22 mouse cellular contexts compared by ENCODE assay signal in the genomic region with DNA sequence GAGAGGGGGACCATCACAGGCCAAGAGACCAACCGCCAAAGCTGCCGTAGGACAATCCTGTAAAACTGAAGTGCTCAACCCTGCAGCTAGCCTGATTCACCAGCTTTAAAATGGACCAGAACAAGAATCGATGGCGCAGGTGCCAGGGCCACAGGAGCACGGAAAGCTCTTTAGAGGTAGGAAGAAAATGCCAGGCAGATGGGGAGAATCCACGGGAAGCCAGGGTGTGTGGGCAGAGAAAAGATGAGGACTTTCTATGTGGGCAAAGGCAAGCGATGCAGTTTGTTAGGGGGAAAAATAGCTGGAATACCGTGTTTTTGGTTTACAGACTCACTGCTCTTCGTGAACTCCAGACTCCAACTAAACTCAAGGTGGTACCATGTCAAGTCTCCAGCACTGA. TPM values are rescaled to one million over a fixed set of nuclear protein-coding genes. Genes with fewer than 3 reads are reported as not detected.
A peak's percentile ranks its signal among the peaks of the same experiment; 100 is the strongest.
DNase-seq lines count a peak whose midpoint lies in the region; TF ChIP-seq lines count a peak whose summit lies in the region.
"Had no signal": no experiment of that assay in that cellular context is flagged by ENCODE, and none has a peak within 500 bp of the region (broad histone marks: within the 10 kb centered on the region; RNA-seq: fewer than 3 reads in every experiment).

No protein-coding gene starts in this region.

- intact Hi-C loops in left cerebral cortex, postnatal 10 days (cut with DNase I) = no loop called here
- intact Hi-C loops in gastrocnemius, postnatal 14 days (cut with DNase I; ENCODE audit: low total_unique reads) = no loop called here

- no peak for TF ChIP-seq CTCF in layer of hippocampus, adult 2 months (conservative IDR thresholded peaks at IDR 0.05)

- 0 out of 2 replicates have a peak overlapping the region, but pooled peaks have one; percentile 14 for H3K27ac ChIP-seq in layer of hippocampus, adult 2 months
- H3K27ac ChIP-seq: embryonic facial prominence, embryonic 12.5 days; forebrain, embryonic 13.5 days; heart, embryonic 10.5 days; hindbrain, embryonic 12.5 days; limb, embryonic 15.5 days; liver, embryonic 15.5 days had no signal

- peak; percentile 21 to 29 for DNase-seq in cerebellum, postnatal 10 days
- no peak for DNase-seq in cerebellum, adult 9-10 months
- DNase-seq in left cerebral cortex, adult 18-20 months (ENCODE audit: low spot score in 2 of 2) = peak; percentile 16 to 47
- DNase-seq in left cerebral cortex, postnatal 10 days (ENCODE audit: extremely low spot score in 1 of 2, low spot score in 2 of 2) = no peak
- DNase-seq in layer of hippocampus, adult 2 months (ENCODE audit: low spot score in 2 of 2) = peak; percentile 32 to 34
- DNase-seq in right cerebral cortex, postnatal 14 days = peak; percentile 17
- DNase-seq in adrenal gland, postnatal 4 days (ENCODE audit: low spot score in 2 of 2) = no peak
- no peak for DNase-seq in gastrocnemius, postnatal 14 days
- DNase-seq: adrenal gland, postnatal 25 days; kidney, adult 8-10 months; kidney, postnatal 14 days; spleen, adult 18-20 months had no signal

- H3K4me3 ChIP-seq in layer of hippocampus, adult 2 months = no peak overlapping the region
- H3K4me3 ChIP-seq: embryonic facial prominence, embryonic 12.5 days; erythroblast, embryonic 14.5 days; forebrain, embryonic 13.5 days; heart, embryonic 10.5 days; hindbrain, embryonic 12.5 days; limb, embryonic 15.5 days; liver, embryonic 15.5 days had no signal

RNA-seq across cellular contexts. Expression of gene Cyp19a1, which starts 53.0 kb away (rescaled TPM):
- under 1 TPM in 1 of 2 experiments, not detected in 1; 0.19 TPM for total RNA-seq in left cerebral cortex, adult 18-20 months (2021)
- total RNA-seq in left cerebral cortex, postnatal 10 days (2021) = under 1 TPM; 0.19 to 0.28 TPM
- total RNA-seq in layer of hippocampus, adult 2 months (2021) = 1 to 10 TPM in 1 of 2 experiments, under 1 TPM in 1; 0.39 to 1.2 TPM
- total RNA-seq in adrenal gland, postnatal 4 days (2021) = not detected
- total RNA-seq in gastrocnemius, postnatal 14 days (2021) = not detected
- total RNA-seq: adrenal gland, postnatal 25 days; CH12.LX; gastrocnemius, adult 18-20 months; MEL had no signal

Comparison
In these comparisons a context has a peak if more than half of its experiments do, and no peak if none do; other contexts are left out.
1. DNase-seq: peak in cerebellum, postnatal 10 days (2 of 2), left cerebral cortex, adult 18-20 months (2 of 2), layer of hippocampus, adult 2 months (2 of 2) and right cerebral cortex, postnatal 14 days (single experiment); none in cerebellum, adult 9-10 months (single experiment), left cerebral cortex, postnatal 10 days (0 of 2), adrenal gland, postnatal 4 days (0 of 2) and gastrocnemius, postnatal 14 days (single experiment).